Mouse (Mus musculus) adrenal gland, postnatal 4 days (tissue): Measurements from ENCODE around the gene Kcnk4. TPM values are rescaled to one million over a fixed set of nuclear protein-coding genes. Genes with fewer than 3 reads are reported as not detected.
"Not testable (repeated sequence)": the region's sequence is repeated elsewhere in the genome, so short reads cannot be mapped to it uniquely, and the experiment has no call there.

Source experiments
- DNase-seq, 2 experiments: peaks; one replicate each; pipeline ENCODE4 v3.0.0; 2021 to 2022; ENCODE audit warnings: low spot score in 2 of 2, mixed read lengths in 2 of 2
- total RNA-seq, 2 experiments: library from RNA; stranded (reverse); gene quantifications; 2 replicates each; pipeline ENCODE4 v1.2.3; 2021

Kcnk4 gene
- total RNA-seq, 2 experiments from 2014 or later, result 0.14 to 0.34 TPM

DNA sequence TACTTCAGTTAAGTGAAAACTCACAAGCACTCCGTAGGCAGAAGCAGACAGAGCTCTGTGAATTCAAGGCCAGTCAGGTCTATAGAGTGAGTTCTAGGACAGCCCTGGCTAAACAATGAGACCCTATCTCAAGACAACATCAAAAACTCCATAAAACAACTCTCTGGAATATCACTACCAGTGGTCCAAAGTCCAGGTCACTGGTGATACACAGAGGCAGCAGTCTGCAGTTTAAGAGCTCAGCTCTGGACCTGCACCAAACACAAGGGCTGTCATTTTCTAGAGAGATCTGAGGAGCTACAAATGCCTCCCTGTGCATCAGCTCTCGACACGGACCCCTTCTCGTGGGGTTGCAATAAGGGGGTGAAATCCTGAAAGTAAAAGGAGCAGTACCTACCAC is 16.0 kb downstream of the Kcnk4 start:
- no peak for DNase-seq

DNA sequence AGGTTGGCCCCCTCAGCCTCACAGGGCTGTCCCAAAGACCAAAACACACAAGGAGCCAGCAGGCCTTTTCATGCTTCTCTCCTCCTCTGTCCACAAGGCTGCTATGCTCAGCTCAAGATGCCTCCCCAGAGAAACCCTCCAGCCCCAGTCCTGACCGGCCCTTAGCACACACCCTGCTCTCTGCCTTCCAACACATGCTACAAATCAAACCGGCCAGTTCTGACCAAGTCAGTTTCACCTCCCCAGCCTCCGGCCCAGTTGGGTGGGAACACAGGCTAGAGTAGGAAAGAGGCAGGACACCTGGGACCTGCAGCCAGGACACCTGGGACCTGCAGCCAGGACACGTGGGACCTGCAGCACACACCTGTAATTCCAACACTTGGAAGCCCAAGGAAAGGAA is 17.8 kb downstream of the Kcnk4 start:
- no peak for DNase-seq

DNA sequence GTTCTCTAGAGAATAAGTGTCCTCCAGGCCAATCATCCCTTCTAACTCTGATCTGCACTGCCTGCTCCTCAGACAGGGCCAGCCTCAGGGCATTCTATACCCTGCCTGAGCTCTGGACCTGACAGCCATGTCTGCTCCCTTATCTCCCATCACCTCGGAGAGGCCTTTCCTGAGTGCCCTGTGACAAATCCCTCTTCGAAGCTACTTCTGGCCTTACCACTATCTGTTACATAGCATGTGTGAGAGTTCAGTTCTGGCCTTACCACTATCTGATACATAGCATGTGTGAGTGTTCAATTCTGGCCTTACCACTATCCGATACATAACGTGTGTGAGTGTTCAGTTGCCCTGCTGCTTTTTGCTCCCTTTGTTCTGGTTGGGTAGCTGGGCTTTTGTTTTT is 19.0 kb downstream of the Kcnk4 start:
- no peak for DNase-seq

DNA sequence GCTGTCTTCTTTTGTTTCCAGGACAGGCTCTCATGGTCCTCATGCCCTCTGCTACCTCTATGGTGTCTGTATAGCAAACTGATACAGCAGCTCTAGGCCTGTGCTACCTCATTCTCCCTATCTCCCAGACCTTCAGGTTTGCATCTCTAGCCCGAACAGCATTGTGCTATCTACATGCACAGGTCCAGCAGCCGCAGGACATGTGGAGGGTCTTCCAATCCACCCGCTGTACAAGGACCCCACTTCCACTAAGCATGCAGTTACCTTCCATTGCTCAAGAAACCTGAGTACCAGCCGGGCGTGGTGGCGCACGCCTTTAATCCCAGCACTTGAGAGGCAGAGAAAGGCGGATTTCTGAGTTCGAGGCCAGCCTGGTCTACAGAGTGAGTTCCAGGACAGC is 19.8 kb downstream of the Kcnk4 start:
- no peak for DNase-seq

DNA sequence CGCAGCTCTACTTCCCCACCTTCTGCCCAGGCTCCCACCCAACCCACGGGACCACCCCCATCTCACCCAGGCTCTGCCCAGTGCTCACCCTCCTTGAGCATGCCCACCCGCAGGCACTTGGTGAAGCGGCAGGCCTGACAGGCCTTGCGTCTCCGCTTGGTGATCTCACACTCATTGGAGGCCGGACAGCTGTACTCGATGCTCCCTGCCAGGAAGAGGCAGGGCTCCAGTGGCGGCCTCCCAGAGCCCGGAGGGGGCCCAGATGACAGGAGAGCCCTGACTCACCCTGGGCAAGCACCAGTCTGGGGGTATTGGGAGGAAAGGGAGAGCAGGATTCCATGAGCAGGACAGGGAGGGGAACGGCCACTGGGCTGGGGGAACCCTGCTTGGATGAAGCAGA is 20.3 kb downstream of the Kcnk4 start:
- no peak for DNase-seq

DNA sequence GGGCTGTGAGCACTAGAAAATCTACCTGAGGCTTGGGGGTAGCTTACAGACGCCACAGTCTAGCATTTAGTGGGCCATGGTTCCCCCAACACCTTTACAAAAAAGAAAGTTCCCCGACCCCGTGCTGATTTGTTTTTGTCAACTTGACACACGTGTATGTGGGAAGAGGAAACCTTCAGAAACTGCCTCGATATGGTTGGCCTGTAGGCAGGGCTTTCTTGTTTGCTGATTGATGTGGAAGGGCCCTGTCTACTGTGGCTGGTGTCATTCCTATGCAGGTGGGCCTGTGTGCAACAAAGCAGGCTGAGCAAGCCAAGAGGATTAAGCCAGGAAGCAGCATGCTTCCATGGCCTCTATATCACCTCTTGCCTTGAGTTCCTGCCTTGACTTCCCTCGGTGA is 21.3 kb downstream of the Kcnk4 start:
- DNase-seq, result no peak

DNA sequence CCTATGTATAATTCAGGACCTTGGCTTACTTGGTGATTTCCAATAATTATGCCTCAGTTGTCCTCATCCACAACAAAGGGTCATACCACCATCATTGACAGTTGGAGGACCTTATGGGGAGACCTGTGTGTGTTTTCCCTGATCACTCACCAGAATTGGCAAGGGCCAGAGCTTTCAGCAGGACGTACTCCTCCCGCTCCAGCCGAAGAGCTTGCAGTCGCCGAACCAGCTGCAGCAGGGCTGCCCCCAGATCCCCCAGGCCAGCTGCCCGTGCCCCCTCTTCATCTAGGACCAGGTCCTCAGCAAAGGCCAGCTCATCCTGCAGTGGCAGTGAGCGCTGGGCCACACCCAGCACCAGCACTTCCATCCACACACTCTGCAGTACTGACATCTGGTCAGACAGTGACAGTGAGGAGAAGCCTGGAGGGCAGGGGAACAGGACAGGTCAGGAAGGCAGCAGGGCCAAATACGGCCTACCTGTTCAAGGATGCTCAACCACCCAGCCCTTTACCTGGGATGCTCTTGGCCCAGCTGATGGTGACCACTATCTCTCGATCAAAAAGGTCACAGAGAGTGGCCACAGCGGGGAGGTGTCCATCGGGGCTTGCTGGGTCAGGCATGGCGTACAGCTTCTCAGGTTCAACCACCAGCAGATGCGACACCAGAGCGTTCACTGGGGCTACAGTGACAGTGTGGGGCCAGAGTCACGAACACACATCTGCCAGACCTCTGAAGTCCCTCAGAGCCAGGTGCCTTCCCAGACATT is 21.9 kb downstream of the Kcnk4 start:
- DNase-seq, result peak in 1 of 2 experiments; percentile 2

DNA sequence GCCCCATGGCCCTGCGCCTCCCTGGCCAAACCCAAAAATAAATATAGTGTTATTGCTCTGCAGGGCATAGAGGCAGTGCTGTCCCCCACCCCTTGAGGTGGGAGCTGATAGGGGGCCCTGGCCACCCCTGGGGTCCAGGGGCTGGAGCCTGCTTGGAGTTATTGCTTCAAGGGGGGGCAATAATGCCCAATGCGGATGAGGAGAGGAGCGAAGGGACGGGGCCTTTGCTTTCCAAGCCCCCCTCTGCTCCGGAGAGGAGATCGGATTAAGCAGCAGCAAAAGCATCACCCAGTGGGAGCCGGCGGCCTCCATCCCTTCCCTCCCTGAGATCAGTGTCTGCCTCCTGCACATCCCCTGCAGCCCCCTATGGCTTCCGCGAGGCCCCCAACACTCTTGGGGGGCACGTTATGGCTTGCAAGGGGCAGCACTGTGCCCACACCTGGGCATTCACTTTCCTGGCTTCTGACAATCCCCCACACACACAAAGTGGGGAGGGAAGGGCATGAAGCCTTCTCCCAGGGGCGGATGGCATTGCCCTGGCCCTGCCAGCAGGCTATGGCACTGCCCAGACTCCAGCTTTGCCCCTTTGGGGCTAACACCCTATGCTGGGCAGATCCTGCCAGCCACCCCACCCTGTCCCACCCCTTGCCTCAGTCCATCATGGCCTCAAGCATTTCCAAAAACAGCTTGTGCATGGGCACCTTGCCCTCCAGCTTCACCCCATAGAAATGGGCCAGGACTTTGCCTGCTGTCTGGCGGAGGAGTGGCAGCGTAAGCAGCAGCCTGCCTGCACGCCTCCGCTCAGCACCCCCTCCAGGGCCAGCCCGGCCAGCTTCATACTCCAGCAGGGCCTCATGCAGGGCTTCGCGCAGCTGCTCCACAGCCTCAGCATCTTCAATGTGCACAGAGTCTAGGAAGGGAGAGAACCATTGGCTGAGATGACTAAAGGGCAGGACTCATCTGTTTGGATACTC is 22.9 kb downstream of the Kcnk4 start:
- DNase-seq, result peak in 1 of 2 experiments; percentile 4

DNA sequence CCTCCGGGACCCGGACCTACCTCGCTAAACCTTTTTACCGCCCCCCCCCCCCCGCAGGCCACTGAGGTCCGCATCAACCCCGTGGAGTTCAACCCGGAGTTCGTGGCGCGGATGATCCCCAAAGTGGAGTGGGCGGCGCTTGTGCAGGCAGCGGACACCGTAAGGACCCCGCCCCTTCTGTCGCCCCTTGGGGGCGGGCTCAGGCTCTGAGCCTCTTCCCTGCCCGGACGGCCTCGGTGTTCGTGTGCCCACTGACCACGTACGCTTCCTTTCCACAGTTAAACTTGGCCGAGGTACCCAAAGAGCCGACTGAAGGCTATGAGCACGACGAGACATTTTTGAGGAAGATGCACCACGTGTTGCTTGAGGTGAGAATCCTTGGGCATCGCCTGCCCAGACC is 24.0 kb downstream of the Kcnk4 start:
- peak in 1 of 2 experiments; percentile 35 for DNase-seq

DNA sequence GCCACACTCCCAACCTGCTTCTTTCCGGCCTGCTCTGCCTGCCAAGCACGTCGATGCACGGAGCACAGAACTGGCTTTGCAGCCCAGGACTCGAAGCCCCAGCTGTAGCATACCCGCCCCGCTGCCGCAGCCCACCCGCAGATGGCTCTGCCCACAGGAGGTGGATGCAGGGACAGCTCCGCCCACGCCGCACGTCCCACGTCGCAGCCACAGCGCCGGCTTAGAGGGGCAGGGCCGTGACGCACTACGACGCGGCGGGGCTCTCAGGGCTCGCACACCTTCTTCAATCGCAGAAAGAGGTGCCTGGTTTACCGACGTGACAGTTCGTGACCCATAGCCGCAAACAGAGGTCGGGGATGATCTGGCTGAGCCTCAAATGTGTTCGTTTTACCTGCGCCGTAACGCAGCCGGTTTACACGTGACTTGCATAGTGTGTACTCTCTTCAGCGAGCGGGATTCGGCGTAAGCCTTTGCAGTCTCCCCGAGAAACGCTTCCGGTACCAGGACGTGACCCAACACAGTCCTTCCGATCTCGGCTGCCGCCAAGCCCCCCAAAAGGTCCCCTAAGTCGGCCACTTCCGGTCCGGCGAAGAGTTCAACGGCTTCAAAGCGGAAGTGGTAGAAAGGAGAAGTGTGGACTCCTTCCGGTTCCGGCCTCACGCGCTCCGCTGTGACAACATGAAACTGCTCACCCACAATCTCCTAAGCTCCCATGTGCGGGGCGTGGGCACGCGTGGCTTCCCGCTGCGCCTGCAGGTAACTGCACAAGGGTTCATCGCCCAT is 24.6 kb downstream of the Kcnk4 start, which contains the start of the genes Trmt112 and Prdx5:
TSS of gene Trmt112 (plus strand) at position 192 of the 783 bp plus-strand sequence.
TSS of gene Prdx5 (minus strand) at position 600 of the 783 bp plus-strand sequence.
- peak; percentile 64 to 81 for DNase-seq

DNA sequence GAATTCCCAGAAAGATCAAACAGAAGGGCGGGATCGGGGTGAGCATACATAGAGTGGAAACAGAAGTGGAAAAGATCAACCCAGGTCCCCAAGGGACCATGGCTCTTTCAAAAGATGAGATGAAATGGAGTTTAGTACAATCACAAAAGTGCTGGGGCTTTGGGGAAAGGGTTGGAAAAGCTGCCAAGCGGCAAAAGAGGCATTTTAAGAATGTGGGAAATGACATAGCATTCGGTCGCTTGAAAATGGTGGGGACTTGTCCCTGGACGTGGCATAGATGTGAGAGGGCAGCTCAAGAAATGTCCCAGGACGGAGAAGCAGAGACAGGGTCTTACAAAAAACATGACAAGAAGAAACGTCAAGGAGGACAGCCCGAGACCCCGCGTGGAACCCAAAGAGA is 25.3 kb downstream of the Kcnk4 start:
- no peak for DNase-seq

DNA sequence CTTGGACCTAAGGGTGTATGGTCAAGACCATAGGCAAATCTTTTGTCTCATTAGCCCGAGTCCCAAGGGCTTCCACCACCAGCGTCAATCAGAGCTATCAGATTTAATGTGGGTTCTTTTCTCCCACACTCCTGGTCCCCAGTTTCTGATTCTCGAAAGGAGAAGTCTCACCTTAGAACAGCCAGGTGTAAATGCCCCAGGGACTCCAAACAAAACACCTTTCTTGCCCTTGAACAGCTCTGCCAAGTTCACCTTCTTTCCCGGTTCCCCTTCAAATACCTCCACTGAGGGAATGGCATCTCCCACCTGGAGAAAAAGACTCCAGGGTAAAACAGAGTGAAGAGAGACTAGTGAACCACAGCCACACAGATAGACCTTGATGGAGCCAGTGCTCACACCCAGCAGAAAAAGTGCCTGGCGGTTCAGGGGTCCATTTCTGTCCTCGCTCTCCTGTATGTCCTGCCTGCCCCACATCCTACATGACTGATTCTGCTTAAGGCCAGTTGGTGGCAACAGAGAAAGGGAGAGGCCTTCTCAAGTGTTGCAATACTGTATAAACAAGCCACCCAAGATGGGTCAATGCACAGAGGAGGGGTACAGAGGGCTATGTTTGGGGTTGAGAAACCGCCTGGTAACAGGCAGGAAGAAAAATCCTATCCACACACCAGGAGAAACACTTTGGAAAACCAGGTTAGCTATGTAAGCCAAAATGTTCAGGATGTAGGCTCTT is 26.3 kb downstream of the Kcnk4 start:
- DNase-seq, result no peak

DNA sequence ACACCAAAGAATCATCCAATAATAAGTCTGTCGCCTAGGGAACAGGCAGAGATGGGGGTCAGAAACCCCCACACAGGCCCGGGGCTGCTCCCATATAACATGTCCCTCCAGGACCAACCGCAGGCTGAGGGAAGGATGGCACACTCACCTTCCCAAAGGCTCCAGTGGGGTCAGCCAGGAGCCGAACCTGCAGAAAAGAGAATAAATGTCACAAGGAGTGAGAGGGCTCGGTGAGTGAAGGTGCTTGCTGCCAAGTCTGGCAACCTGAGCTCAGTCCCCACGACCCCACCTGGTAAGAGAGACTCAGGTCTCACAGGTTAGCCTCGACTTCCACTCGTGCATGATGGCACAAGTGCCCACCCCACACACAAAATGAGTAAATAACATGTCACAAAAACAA is 27.2 kb downstream of the Kcnk4 start:
- no peak for DNase-seq

DNA sequence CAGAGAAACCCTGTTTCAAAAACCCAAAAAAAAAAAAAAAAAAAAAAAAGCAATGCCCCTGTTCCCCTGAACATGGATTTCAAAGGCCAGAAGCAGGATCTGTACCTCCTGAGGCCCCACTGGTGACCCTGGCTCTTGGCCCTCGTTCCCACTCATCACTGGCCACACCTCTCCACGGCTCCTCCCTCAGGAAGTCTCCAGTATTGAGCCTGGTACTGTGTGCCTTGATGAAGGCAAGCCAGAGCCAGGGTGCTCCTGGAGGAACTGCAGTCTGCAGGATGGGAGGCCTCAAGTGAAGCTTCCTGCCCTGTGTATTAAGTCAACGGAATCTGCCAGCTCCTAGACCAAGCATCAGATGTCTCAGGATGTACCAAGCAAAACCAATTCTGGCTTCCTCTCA is 28.1 kb downstream of the Kcnk4 start:
- DNase-seq, result no peak

DNA sequence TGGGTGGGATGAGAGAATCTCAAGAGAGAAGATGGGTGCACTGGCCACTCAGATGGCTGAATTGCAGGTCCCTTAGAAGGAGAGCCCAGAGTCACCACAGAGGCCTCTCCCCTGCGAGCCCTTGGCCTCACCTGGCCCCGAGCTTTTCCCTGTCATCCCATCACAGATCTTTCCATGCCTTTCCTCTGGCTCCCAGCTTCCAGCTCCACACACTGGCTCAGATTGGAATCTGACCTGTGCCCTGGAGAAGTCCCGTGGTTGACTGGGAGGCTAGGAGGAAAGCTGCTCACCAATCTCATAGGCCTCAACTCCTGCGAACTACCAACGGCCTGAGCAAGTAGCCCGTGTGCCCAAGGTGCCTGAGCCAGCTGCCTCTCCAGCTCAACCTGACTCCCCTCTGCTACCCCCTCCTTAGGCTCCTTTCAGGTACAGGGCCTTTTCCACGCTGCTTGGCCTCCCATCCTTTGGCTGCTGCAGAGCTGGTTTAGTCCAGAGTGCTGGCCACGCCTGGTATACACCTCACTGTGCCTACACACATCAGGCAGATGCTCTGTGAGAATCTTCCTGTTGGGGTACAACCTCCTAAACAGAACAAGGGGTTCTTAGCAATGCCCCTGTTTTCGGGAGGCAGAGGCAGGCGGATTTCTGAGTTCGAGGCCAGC is 28.7 kb downstream of the Kcnk4 start:
- no peak for DNase-seq

DNA sequence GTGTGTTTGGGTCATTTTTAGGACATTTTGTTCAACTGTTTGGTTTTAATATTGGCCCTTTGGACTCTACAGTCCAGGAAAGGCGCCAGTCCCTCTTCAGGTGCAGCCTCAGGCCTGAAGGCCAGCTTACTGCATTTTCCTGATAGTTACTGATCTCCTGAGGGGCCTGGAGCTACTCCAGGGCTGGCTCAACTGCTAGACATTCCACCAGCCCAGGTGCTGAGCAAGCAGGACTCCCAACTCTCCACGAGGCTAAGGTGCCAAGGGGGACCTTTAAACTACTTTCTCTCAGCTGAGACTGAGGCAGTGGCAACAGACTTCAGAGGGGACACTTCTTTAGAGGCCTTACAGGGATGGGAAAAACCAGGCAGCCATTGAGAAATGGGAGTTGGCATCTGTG is 29.5 kb downstream of the Kcnk4 start:
- DNase-seq, result no peak

DNA sequence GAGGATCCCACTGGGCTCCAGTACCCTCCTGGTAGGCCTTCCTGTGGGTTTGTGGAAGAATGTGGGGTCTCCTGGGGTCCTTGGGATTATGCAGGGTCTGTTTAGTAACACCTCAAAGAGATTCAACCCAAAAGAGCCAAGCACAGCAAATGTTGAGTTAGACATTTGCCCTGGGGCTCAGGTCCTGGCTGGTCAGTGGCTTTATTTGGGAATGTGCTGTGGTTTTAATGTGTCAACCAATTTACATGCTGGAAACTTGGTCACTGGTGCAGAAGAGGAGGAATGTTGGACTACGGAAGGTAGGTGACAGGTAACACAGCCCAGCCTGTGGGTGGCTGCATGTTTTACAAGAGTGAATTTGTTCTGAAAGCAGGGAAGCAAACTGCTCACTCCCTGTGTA is 31.3 kb downstream of the Kcnk4 start:
- no peak for DNase-seq

DNA sequence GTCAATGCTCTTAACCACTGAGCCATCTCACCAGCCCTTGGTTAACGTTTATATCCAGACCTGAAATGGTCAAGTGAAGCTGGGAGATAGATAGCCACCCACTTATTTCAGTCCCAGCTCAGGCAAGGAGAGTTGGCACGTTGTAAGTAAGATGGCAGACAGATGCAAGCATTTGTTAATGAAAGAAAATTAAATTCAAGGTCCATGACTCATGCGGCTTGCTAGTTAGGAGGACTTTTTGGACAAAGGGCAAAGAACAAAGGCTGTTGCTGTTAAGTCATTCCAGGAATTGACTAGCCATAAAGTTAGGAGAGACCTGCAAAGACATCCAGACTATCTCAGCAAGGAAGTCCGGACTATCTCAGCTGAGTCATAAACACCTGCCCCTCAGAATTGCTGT is 34.7 kb downstream of the Kcnk4 start:
- no peak for DNase-seq

DNA sequence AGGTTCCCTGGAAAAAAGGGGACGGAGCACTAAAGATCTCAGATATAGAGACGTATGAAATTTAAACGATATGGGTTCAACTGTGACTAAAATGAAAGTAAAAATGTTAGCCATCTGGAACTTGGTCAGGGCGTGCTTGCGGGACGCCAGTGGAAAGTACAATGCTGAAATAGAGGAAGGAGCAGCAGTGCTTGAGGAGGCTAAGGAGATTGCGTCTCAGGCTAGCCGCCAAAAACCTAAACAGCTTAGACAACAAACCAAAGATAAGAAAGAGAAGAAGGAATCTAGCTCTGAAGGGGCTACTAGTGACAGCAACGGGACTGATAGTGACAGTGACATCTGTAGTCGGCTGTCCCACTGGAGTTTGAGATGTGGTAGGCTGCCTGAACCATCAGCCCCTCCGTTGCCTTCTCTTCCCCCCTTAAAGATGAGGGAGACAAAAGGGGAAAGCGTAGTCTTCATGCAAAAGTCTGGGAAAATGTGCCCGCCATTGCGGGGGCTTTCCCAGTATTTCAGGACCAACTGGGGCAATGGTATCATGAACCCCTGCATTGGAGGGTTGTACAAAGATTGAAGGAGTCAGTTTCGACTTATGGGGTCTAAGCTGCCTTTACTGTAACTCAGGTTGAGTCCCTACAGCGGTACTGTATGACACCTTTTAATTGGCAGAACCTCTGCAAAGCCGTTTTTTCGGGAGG is 38.6 kb downstream of the Kcnk4 start:
- not testable (repeated sequence) for DNase-seq
